Mouse (Mus musculus) lung, postnatal 4 days (tissue): ENCODE measurements around the gene Tnik.

Experiments used
- DNase-seq, 2 experiments: peaks; one replicate each; pipeline ENCODE4 v3.0.0; 2021

Gene Tnik

DNA sequence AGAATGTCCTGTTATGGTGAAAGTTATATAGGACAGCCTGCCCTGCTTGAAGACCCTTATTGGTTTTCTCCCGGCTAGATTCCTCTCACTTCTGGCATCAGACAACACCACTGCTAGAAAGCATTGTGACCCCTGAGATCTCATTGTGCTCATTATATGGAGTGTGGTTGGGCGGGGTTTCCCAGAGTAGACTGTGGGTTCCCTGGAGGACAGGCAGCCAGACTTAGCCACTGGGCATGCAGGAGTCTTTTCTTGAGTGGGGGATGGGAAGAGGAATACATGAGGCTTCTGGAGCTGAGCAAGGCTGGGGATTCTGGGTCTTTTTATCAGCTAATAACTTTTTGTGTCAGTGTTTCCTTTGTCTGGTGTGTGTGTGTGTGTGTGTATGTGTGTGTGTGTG lies 153.0 kb downstream of the Tnik start:
- no peak for DNase-seq

DNA sequence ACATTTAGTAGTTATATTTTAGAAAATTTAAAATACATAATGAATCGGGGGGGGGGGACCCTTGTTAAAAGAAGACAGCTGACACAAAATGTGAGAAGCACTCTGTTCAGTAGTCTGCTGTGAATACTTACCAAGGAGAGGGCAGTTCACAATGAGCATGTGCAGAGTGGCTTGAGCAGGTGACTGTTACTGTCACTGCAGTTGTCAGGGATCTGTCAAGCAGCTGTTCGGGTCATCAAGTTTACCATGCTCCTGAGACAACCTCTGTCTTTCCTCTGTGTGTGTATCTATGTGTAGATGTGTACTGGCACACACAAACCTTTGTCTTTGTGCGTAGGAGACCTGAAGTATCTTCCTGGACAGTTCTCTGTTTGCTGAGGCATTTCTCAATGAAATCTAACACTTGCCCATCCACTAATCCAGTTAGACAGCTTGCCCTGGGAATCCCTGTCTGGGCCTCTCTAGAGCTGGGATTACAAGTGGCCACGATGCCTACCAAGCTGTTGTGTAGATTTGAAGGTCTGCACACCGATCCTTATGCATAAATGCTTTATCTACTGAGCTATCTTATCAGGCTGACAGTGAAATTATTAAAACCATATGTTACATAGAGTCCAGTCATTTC lies 154.2 kb downstream of the Tnik start:
- no peak for DNase-seq

- no peak for DNase-seq
Observed at GRCm38 (mm10) chr3:28420194-28420593, 157.2 kb downstream of the Tnik start.

DNA sequence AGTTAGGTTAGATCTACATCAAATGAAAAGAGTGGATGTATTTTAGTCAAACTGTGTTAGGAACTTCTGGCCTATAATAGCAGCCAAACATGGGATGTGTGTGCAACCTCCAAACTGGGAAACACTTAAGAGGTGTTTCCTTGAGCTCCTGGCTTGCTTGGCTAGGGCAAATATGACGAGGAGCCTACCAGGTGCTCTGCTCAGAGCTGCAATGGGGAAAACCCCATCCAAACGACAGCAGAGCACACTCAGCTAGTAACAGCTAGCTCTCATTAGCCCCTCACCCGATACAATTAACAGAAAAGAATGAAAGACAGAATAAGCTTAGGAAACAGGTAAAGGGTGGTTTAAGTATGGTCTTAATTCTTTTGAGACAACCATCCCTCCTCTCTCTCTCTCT lies 157.7 kb downstream of the Tnik start:
- DNase-seq, result no peak

DNA sequence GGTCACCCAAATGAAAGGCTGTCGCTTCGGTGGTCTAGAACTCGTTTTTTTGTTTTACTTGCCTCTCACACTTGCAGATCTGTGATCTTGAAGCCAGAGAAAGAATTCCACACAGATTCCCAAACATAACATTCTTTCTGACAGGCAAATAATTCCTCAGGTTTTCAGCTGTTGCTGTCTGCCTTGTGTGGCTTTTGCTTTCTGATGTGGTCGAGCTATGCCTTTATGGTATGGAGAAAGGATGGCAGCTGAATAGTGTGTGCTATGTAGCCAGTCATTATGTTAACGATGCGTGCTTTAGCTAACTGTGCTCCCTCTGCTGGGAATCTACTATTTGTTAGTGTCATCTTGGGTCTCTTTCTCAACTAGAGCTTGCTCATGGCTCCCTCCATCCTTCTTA lies 158.8 kb downstream of the Tnik start:
- no peak for DNase-seq

DNA sequence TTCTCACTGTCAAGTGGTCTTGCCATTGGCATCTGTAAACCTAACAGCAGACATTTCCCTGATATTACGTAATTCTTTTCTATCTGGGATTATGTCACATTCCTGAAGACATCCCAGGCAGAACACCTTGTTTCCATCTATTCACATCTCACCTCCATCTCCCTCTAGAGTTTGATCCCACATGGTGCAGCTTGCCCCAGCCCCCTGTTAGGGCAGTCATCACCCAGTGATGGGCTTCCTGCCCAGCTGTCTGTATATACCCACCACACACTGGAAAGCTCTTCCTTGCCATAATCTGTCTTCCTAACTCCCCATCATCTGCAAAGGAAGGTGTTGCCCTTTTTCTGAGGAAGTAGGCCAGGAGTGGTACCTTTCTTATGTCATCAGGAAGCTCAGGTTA lies 159.2 kb downstream of the Tnik start:
- no peak for DNase-seq

DNA sequence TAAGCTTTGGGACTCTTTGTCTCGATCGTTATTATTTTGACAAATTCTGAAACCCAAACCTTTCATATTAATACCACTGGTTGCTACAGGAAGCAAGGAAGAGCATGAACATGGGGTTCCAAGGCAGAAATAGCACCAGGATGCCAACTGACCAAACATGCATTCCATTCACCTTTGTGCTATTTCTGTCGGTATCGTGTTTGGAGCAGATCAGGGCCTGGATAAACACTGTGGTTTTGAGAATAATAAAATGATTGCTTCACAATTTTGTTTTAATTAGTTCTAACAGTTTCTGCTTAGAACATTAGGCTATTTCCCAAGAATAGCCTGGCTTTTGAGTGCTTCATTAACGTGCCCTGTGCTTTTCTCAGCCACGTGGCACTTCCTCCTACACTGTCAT lies 162.9 kb downstream of the Tnik start:
- no peak for DNase-seq

DNA sequence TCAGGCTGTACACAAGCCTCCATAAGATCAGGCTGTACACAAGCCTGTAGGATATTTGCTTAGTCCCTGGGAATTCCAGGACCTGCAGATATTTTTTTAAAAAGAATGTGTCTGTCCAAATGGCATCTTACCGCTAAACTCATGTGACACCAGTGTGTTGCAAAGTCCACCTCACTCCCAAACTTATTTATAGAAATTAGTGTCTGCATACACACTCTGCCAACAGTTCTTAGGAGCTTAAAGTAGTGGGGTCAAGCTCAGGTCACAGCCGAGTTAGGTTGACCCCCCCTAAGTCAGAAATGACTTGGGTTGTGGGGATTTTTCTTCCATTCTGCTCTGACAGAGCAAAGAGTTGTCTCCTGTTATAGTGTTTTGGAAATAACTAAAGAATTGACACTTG lies 168.4 kb downstream of the Tnik start:
- no peak for DNase-seq

DNA sequence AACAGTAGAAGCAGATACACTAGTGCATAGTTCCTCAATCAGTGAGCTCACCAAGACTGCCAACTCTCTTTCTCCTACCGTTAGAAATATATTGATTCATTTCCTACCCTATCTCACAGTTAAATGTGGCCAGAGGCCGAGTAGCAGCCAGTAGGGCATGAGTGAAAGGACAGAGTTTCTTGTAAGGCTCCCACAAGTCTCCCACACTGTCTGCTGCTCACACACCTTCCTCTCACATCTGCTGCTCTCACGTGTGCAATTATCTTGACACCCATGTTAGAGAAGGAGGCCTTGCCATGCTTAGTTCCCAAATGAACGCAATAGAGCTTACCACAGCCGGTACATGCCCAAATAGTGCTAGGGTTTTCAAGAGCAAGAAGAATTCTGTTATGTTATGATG lies 169.3 kb downstream of the Tnik start:
- DNase-seq, result no peak

DNA sequence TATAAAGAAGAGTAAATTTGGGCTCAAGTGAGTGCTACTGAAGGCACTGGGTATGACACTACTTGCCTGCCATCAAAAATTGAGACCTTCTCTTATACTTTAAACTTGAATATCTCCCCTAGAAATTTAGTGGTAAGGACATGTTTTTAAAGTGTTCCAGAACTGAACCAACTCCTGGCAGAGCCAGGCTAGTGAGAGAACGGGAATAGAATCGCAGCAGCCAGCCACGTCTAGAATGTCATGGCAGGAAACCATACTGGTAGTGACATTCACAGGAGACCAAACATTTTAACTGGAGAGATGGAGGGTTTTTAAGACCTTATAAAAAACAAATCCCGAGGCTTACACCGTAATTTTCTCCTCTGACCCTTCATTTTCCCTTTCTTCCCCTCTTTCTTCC lies 172.5 kb downstream of the Tnik start:
- no peak for DNase-seq

DNA sequence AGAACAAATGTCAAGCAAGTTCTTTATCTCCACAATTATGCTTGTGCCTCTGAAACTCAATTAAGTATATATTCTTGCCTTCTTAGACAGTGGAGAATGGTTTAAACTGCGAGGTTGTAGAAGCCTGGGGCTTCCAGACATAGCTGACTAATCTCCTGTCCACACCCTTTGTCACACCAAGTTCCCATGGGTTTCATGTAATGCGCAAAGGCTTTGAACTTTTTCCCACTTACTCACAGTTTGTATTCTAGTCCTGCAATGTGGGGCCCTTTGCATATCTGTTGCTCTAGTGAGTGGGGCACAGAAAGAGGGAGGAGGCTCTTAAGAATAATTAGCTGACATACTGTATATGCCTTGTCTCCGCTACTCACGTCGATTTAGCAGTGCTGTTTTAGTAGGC lies 174.4 kb downstream of the Tnik start:
- DNase-seq, result no peak

DNA sequence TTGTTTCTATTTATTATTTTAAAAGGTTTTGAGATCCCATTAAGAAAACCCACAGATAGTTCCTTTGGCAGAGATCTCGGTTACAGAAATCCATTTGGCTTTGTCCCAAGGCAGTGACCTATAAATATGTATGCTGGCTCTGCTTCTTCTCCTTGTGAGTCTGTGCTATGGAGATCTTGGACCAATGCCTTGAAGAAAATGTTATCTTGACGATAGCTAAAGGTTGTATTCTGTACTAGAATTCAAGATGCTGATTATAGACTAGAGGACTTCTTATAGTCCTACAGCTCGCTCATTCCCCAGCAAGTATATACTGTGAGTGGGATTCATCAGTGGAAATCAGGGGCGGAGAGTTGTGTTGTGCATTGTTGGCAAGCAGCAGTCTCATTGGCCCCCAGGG lies 178.5 kb downstream of the Tnik start:
- no peak for DNase-seq

DNA sequence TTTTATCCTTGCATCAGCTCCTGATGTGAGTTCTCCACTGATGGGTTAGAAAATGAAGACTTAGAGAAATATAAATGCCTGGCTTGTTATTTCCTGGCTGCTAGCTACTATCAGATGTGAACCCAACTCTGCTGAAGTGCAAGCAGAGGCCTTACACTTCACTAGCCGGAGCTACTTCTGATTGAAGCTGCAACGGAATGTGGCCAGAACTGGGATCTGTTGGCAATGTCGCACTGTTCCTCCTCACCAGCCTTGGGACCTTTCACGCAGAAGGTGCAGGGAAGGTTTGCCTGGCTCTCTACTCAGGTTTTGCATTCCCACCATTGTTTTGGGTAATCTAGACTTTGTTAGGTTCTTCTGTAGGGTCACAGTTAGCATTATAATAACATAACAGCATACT lies 179.1 kb downstream of the Tnik start:
- DNase-seq, result no peak

DNA sequence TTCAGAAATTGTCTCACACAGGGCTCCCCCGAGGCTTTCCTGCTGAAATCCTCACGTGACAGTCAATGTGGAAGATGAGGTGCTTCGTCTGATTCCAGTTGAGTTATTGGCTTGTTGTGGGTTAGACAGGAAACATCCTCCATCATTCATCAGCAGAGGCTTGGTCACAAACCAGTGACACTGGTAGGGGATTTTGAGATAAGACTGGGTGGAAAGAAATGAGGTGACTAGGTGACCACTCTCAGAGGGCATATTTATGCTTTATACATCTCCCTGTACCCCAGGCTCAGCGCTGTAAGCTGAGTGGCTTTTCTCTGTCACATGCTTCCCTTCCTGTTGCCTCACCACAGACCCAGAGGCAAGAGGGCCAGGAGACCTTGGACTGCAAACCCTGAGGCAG lies 184.9 kb downstream of the Tnik start:
- DNase-seq, result no peak

DNA sequence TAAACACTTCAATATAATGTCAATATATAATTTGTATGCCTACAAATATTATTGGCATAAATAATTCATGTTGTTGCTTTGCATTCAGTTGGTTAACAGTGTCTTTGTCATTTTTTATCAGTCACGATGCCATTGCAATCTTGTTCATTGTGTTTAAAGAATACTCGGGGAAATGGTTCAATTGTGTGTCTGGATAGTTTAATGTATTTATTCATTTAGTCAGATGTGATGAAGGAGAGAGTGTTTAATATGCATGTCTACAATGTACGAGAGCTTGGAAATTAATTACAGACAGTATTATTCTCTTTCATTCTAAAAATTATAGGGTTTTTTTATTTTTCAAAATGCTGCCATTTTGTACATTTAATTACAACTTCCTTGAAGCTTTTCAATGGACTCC lies 190.4 kb downstream of the Tnik start:
- DNase-seq, result no peak

GRCm38 (mm10) chr3:28456842-28457241 lies 193.8 kb downstream of the Tnik start:
- DNase-seq, result no peak

DNA sequence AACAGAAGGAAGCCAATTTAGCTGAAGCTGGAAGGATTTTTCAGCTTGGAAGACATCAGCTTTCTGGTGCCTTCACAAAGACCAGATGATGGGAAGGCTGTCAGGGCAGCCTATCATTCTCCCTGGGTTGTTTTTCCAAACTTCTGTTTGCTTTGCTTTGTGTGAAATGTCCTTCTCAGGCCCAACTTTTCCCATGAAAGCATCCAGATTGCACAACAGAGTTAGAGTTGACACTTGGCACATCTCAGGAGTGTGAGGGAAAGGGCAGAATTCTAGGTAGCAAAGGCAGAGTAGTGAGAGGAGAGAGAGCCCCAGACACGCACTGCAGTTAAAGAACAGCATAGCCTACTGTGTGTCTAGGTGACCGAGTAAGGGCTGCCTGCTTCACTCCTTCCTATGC lies 194.5 kb downstream of the Tnik start:
- DNase-seq, result no peak

GRCm38 (mm10) chr3:28466688-28467087 lies 203.7 kb downstream of the Tnik start:
- no peak for DNase-seq

GRCm38 (mm10) chr3:28467148-28467754 lies 204.2 kb downstream of the Tnik start:
- DNase-seq, result no peak

DNA sequence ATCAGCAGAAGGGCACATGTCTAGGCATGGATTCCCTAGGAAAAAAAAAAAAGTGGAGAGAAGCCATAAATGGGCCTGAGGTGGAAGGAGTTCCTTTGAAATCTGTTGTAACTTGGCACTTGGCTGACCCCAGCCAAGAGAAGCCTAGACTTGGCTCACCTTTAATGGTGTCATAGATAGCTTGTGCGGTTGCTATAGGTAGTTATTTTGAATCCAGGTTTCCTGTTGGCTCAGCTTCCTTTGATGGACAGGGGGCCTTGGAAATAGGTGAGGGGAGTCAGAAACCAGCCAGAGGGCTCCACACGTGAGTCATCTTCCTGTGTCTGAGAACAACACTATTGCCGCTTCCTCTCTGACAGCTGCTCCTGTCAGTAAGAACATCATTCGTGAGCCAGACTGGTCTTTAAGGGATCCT lies 204.9 kb downstream of the Tnik start:
- no peak for DNase-seq

- DNase-seq, result no peak
Observed at GRCm38 (mm10) chr3:28473439-28473838, 210.4 kb downstream of the Tnik start.

GRCm38 (mm10) chr3:28477373-28477772 lies 214.4 kb downstream of the Tnik start:
- no peak for DNase-seq

DNA sequence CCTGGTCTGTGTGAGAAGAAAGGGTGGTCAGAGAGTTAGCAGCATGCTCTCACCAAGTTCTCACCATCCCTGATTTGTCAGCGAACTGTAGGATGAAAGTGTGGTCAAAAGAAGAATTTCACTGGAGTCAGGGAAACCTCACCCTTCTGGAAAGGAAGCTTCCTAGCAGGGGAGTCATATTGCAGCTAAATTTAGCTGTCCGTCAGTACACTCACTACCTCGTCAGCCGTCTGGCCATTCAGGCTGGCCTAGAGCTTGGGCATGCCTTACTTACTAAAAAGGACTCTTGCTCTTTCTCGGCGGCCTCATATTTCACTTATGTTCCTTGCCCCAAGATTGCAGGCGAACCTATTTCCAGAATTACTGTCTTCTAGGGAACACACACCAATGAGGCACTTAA lies 222.7 kb downstream of the Tnik start:
- no peak for DNase-seq

- DNase-seq, result no peak
Observed at GRCm38 (mm10) chr3:28487418-28487817, 224.4 kb downstream of the Tnik start.
